Mouse (Mus musculus) lung, postnatal 0 days (tissue): ENCODE results near the gene Ppp3cb. TPM values are rescaled to one million over a fixed set of nuclear protein-coding genes. Genes with fewer than 3 reads are reported as not detected.
"Not testable (repeated sequence)": the region's sequence is repeated elsewhere in the genome, so short reads cannot be mapped to it uniquely, and the experiment has no call there.

Experiments
- ATAC-seq: fragments of 200-750 bp; cut with Nextera tagmentation; 2 replicates; pipeline ENCODE4 v1.8.0; 2017; ENCODE audit warnings: moderate library complexity
- DNase-seq: peaks from one replicate; pipeline ENCODE4 v3.0.0-alpha.2; 2016; ENCODE audit warnings: low spot score
- H3K27ac ChIP-seq: fragments of 300-500 bp; sonication (generic); 2 replicates; pipeline ENCODE4 v1.5.1; 2014; ENCODE audit warnings: antibody characterized with exemption, mild to moderate bottlenecking, low read length, mixed read lengths
- H3K27me3 ChIP-seq: fragments of 300-500 bp; sonication (generic); replicated peaks from 2 replicates; pipeline ENCODE4 v1.6.1; 2014; ENCODE audit warnings: low read length, mixed read lengths; ENCODE audit not compliant: insufficient read depth
- H3K36me3 ChIP-seq: fragments of 300-500 bp; sonication (generic); 2 replicates; pipeline ENCODE4 v1.6.1; 2014; ENCODE audit warnings: low read length, mixed read lengths; ENCODE audit not compliant: insufficient read depth
- H3K4me1 ChIP-seq: fragments of 300-500 bp; sonication (generic); 2 replicates; pipeline ENCODE4 v1.6.1; 2014; ENCODE audit warnings: antibody characterized with exemption, low read depth, low read length, mixed read lengths; ENCODE audit not compliant: insufficient read depth
- H3K4me2 ChIP-seq: fragments of 300-500 bp; sonication (generic); replicated peaks from 2 replicates; pipeline ENCODE4 v1.6.1; 2014; ENCODE audit warnings: low read depth, mild to moderate bottlenecking, low read length, moderate library complexity, mixed read lengths
- H3K4me3 ChIP-seq: fragments of 300-500 bp; sonication (generic); 2 replicates; pipeline ENCODE4 v1.5.1; 2014; ENCODE audit warnings: low read depth, low read length
- H3K9ac ChIP-seq: fragments of 300-500 bp; sonication (generic); replicated peaks from 2 replicates; pipeline ENCODE4 v1.6.1; 2014; ENCODE audit warnings: low read depth, mild to moderate bottlenecking
- H3K9me3 ChIP-seq: fragments of 300-500 bp; sonication (generic); 2 replicates; pipeline ENCODE4 v1.6.1; 2016; ENCODE audit warnings: low read length, mixed read lengths
- CTCF ChIP-seq: IDR thresholded peaks from 2 replicates; pipeline ENCODE4 v1.5.1; 2016; ENCODE audit warnings: antibody characterized with exemption, mild to moderate bottlenecking
- EP300 ChIP-seq: IDR thresholded peaks from 2 replicates; pipeline ENCODE4 v1.6.1; 2016; ENCODE audit warnings: antibody characterized with exemption, mild to moderate bottlenecking, control low read depth
- WGBS: fragments of 180-500 bp; shearing (Covaris S2); extraction: QIAGEN DNeasy Blood & Tissue Kit; methylation state at CpG from one replicate; pipeline ENCODE4 v1.1.7; 2014; 5-methylcytosine and 5-hydroxymethylcytosine counted together
- polyA plus RNA-seq: library from polyadenylated mRNA; unstranded; fragments of >200 nt; fragmentation: Nextera tagmentation; extraction: Ambion mirVana; gene quantifications from 2 replicates; pipeline ENCODE4 v1.2.1, GENCODE M21; 2015

Gene Ppp3cb
- polyA plus RNA-seq: 24.2 and 26.6 TPM in 2 replicates

GRCm38 (mm10) chr14:20546415-20546814 lies at the start of gene Ppp3cb:
Ppp3cb (minus strand) TSS chr14:20546573.
- no peak for TF ChIP-seq CTCF
- TF ChIP-seq EP300: no peak
- Histone ChIP-seq H3K4me1 (peaks cover 3% of the 10 kb centered on the region; the same call in 1 of the 2 replicates), H3K9ac (peak within 1 kb of the TSS; percentile 84), H3K27me3 (no peaks in the 10 kb centered on the region), H3K36me3 (peaks cover 9% of the 10 kb centered on the region; the same call in 1 of the 2 replicates), H3K4me2 (peak within 1 kb of the TSS; percentile 54), H3K9me3 (no peaks in the 10 kb centered on the region), H3K27ac (peak within 1 kb of the TSS; percentile 99), H3K4me3 (peak within 1 kb of the TSS; percentile 67)
- 2% methylated on average over 21 of the region's 29 CpGs for WGBS
- ATAC-seq (peak; percentile 89), DNase-seq (peak; percentile 95)

- DNase-seq: no peak
- Histone ChIP-seq H3K36me3 (no peaks in the 10 kb centered on the region), H3K27me3 (no peaks in the 10 kb centered on the region), H3K4me3 (no peak overlapping the region), H3K9me3 (no peaks in the 10 kb centered on the region), H3K9ac (no peak overlapping the region), H3K4me2 (no peak overlapping the region), H3K4me1 (no peaks in the 10 kb centered on the region), H3K27ac (no peak overlapping the region)
- WGBS: 55% methylated on average over 3 of the region's 3 CpGs
- no peak for ATAC-seq
- TF ChIP-seq EP300: no peak
- TF ChIP-seq CTCF: no peak
Measured at GRCm38 (mm10) chr14:20595781-20596180, 49.4 kb upstream of the Ppp3cb start.

- TF ChIP-seq EP300: no peak
- no peak for TF ChIP-seq CTCF
- no peak overlapping the region for H3K9ac ChIP-seq
- ATAC-seq (no peak), DNase-seq (no peak)
- H3K27ac ChIP-seq: no peak overlapping the region
- no peak overlapping the region for H3K4me2 ChIP-seq
- no peak overlapping the region for H3K4me3 ChIP-seq
- WGBS: 61% methylated on average over 5 of the region's 5 CpGs
- H3K9me3 ChIP-seq: no peaks in the 10 kb centered on the region
- peaks cover 6% of the 10 kb centered on the region; the same call in 1 of the 2 replicates for H3K36me3 ChIP-seq
- H3K27me3 ChIP-seq: no peaks in the 10 kb centered on the region
- no peaks in the 10 kb centered on the region for H3K4me1 ChIP-seq
Measured at GRCm38 (mm10) chr14:20587458-20587857, 41.1 kb upstream of the Ppp3cb start.

- Histone ChIP-seq H3K27ac (no peak overlapping the region), H3K4me2 (no peak overlapping the region), H3K36me3 (peaks cover 18% of the 10 kb centered on the region), H3K4me1 (no peaks in the 10 kb centered on the region), H3K9ac (no peak overlapping the region), H3K4me3 (no peak overlapping the region), H3K9me3 (no peaks in the 10 kb centered on the region), H3K27me3 (no peaks in the 10 kb centered on the region)
- DNase-seq (no peak), ATAC-seq (no peak)
- 68% methylated on average over 6 of the region's 6 CpGs for WGBS
- peak; percentile 44 for TF ChIP-seq CTCF
- no peak for TF ChIP-seq EP300
Measured at GRCm38 (mm10) chr14:20578822-20579407, 32.5 kb upstream of the Ppp3cb start.

- Histone ChIP-seq H3K36me3 (peaks cover 11% of the 10 kb centered on the region; the same call in 1 of the 2 replicates), H3K4me1 (no peaks in the 10 kb centered on the region), H3K4me2 (no peak overlapping the region), H3K27me3 (no peaks in the 10 kb centered on the region), H3K27ac (no peak overlapping the region), H3K9ac (no peak overlapping the region), H3K4me3 (no peak overlapping the region), H3K9me3 (no peaks in the 10 kb centered on the region)
- ATAC-seq (peak; percentile 67), DNase-seq (peak; percentile 89)
- WGBS: 55% methylated on average over 7 of the region's 7 CpGs
- TF ChIP-seq EP300 (no peak), CTCF (peak; percentile 88)
Measured at GRCm38 (mm10) chr14:20576179-20576578, 29.8 kb upstream of the Ppp3cb start.

GRCm38 (mm10) chr14:20573196-20573595 lies 26.8 kb upstream of the Ppp3cb start:
- H3K9me3 ChIP-seq, H3K4me3 ChIP-seq, H3K27ac ChIP-seq, H3K4me2 ChIP-seq, H3K9ac ChIP-seq, ATAC-seq, H3K36me3 ChIP-seq, H3K4me1 ChIP-seq, H3K27me3 ChIP-seq, DNase-seq: not testable (repeated sequence)
- 90% methylated on average over 3 of the region's 3 CpGs for WGBS
